Mouse (Mus musculus): ENCODE results near the gene Bri3bp. TPM values are rescaled to one million over a fixed set of nuclear protein-coding genes. Genes with fewer than 3 reads are reported as not detected.

The Bri3bp gene
- polyA plus RNA-seq, 1 experiment from 2014 or later = 12.8 TPM

DNA sequence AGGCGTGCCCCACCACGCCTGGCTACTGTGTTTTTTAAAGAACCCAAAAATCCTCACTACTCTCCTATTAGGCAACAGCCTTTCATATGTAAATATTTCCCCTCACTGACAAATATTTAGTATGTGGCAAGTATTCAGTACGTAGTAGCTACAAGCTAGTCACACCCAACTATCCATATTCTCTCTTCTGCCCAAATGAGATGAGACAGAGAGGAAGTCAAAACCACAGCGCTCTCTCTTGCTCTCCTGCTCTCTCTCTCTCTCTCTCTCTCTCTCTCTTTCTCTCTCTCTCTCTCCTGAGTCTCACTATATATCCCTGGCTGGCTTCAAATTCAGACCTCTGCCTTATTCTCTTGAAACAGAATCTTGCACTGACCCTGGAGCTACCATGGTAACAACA is 3.2 kb downstream of the Bri3bp start:
- DNase-seq (ENCODE audit: low spot score) (peak; percentile 25), ATAC-seq (no peak)
- WGBS = 70% methylated on average over 4 of the region's 4 CpGs
- no peak overlapping the region for H3K4me2 ChIP-seq (replicated peaks; ENCODE audit: low read depth, low read length)
- no peaks in the 10 kb centered on the region for H3K27me3 ChIP-seq (replicated peaks; ENCODE audit: insufficient read depth, low read length)
- peaks cover 5% of the 10 kb centered on the region; the same call in 1 of the 2 replicates for H3K4me1 ChIP-seq (ENCODE audit: insufficient read depth, low read depth, low read length)
- TF ChIP-seq EP300 (IDR thresholded peaks at IDR 0.05) (no peak), CTCF (IDR thresholded peaks at IDR 0.05) (no peak)
- no peaks in the 10 kb centered on the region for H3K9me3 ChIP-seq (ENCODE audit: low read length)
- no peak overlapping the region for H3K9ac ChIP-seq (replicated peaks; ENCODE audit: low read depth)
- no peaks in the 10 kb centered on the region for H3K36me3 ChIP-seq (ENCODE audit: insufficient read depth, low read length)
- H3K4me3 ChIP-seq (ENCODE audit: low read depth, low read length) = no peak overlapping the region
- H3K27ac ChIP-seq (ENCODE audit: low read length) = no peak overlapping the region

DNA sequence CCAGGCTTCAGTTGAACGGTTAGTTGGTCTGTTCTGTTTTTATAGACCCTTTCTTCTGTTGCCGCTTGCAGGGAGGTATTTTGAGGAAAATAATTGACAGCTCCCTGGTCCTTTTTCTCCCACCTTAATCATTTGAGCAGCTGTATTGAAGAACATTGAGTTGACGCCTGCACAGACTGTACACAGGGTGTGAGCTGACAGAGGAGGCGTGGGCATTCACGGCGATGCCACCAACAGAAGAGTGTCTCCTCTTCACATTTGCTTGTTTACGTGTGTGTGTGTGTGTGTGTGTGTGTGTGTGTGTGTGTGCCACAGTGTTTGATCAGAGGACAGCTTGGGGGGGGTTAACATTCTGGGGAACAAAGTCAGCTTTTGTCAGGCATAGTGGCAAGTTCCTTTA is 5.0 kb downstream of the Bri3bp start:
- TF ChIP-seq CTCF (IDR thresholded peaks at IDR 0.05) (no peak), EP300 (IDR thresholded peaks at IDR 0.05) (no peak)
- Histone ChIP-seq H3K9ac (replicated peaks; ENCODE audit: low read depth) (no peak overlapping the region), H3K27me3 (replicated peaks; ENCODE audit: insufficient read depth, low read length) (no peaks in the 10 kb centered on the region), H3K36me3 (ENCODE audit: insufficient read depth, low read length) (no peaks in the 10 kb centered on the region), H3K4me2 (replicated peaks; ENCODE audit: low read depth, low read length) (no peak overlapping the region), H3K4me1 (ENCODE audit: insufficient read depth, low read depth, low read length) (peaks cover 5% of the 10 kb centered on the region; the same call in 1 of the 2 replicates), H3K9me3 (ENCODE audit: low read length) (no peaks in the 10 kb centered on the region), H3K27ac (ENCODE audit: low read length) (no peak overlapping the region), H3K4me3 (ENCODE audit: low read depth, low read length) (no peak overlapping the region)
- WGBS = 83% methylated on average over 7 of the region's 7 CpGs
- ATAC-seq (no peak), DNase-seq (ENCODE audit: low spot score) (no peak)

DNA sequence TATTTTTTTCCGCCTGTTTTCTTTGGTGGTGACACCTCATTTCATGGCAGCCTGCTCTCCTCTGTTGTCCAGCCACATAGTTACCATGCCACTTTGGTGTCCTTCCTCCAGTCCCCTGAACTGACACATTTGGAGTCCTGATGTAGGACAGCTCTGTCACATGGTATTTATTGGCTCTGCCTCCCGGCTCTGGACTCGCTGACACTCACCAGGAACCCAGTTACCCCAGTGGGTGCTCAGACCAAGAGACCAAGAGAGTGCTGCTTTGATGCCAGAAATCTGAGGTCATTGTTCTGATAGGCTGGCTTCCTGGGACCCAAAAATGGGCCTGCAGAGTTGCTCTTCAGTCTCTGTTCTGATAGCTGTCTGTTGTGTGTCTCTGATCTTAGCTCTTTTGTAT is 6.7 kb downstream of the Bri3bp start:
- no peak overlapping the region for H3K27ac ChIP-seq (ENCODE audit: low read length)
- no peak overlapping the region for H3K9ac ChIP-seq (replicated peaks; ENCODE audit: low read depth)
- WGBS = 78% methylated on average over 3 of the region's 3 CpGs
- H3K27me3 ChIP-seq (replicated peaks; ENCODE audit: insufficient read depth, low read length) = no peaks in the 10 kb centered on the region
- ATAC-seq (no peak), DNase-seq (ENCODE audit: low spot score) (no peak)
- H3K4me1 ChIP-seq (ENCODE audit: insufficient read depth, low read depth, low read length) = no peaks in the 10 kb centered on the region
- no peak overlapping the region for H3K4me3 ChIP-seq (ENCODE audit: low read depth, low read length)
- TF ChIP-seq EP300 (IDR thresholded peaks at IDR 0.05) (no peak), CTCF (IDR thresholded peaks at IDR 0.05) (no peak)
- no peaks in the 10 kb centered on the region for H3K9me3 ChIP-seq (ENCODE audit: low read length)
- no peaks in the 10 kb centered on the region for H3K36me3 ChIP-seq (ENCODE audit: insufficient read depth, low read length)
- no peak overlapping the region for H3K4me2 ChIP-seq (replicated peaks; ENCODE audit: low read depth, low read length)

DNA sequence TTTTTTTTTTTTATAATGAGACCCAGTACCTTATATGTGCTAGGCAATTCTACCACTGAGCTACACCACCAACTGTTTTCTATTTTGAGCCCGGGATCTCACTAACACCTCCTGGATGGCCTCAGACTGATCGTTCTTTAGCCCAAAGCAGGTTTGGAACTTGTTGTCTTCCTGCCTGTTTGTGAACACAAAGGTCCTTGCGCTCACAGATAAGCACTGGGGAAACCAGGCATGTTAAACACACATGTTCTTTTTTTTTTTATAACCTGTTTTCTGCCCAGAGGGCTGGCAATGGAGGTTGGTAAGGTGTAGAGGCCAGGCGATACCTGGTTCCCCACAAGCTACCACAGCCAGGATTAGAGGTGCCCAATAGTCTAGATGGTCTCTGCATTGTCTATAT is 7.3 kb downstream of the Bri3bp start:
- 89% methylated on average over 4 of the region's 4 CpGs for WGBS
- no peak for ATAC-seq

DNA sequence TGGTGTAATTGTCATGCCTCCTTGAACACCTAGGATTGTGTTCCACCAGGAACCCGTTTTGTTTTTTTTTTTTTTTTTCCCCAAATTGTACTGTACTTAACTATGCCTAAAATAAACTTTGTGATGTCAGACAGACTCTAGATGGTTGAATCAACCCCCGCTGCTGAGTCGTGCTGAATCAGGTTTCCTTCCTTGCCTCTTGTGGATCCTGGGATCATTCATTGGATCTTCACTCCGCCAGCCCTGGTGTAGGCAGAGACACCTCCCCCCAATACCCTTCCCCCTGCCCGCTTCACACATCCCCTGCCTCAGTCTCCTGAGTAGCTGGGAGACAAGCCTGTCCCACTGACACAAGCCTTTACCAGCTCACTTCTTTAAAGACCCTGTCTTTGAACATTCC is 7.9 kb downstream of the Bri3bp start:
- H3K4me3 ChIP-seq (ENCODE audit: low read depth, low read length) = no peak overlapping the region
- H3K4me1 ChIP-seq (ENCODE audit: insufficient read depth, low read depth, low read length) = no peaks in the 10 kb centered on the region
- no peaks in the 10 kb centered on the region for H3K36me3 ChIP-seq (ENCODE audit: insufficient read depth, low read length)
- ATAC-seq = no peak
- 69% methylated on average over 5 of the region's 5 CpGs for WGBS
- no peaks in the 10 kb centered on the region for H3K27me3 ChIP-seq (replicated peaks; ENCODE audit: insufficient read depth, low read length)
- H3K9ac ChIP-seq (replicated peaks; ENCODE audit: low read depth) = no peak overlapping the region
- DNase-seq (ENCODE audit: low spot score) = no peak
- TF ChIP-seq CTCF (IDR thresholded peaks at IDR 0.05) (no peak), EP300 (IDR thresholded peaks at IDR 0.05) (no peak)
- no peaks in the 10 kb centered on the region for H3K9me3 ChIP-seq (ENCODE audit: low read length)
- H3K4me2 ChIP-seq (replicated peaks; ENCODE audit: low read depth, low read length) = no peak overlapping the region
- H3K27ac ChIP-seq (ENCODE audit: low read length) = no peak overlapping the region

More for the DNA sequence above, 7.3 kb downstream of the Bri3bp start:
- H3K27me3 ChIP-seq (replicated peaks; ENCODE audit: insufficient read depth, low read length) = no peaks in the 10 kb centered on the region
- H3K4me1 ChIP-seq (ENCODE audit: insufficient read depth, low read depth, low read length) = no peaks in the 10 kb centered on the region
- no peaks in the 10 kb centered on the region for H3K36me3 ChIP-seq (ENCODE audit: insufficient read depth, low read length)
- H3K9me3 ChIP-seq (ENCODE audit: low read length) = no peaks in the 10 kb centered on the region
- no peak for TF ChIP-seq CTCF (IDR thresholded peaks at IDR 0.05)
- no peak for TF ChIP-seq EP300 (IDR thresholded peaks at IDR 0.05)
- no peak overlapping the region for H3K4me2 ChIP-seq (replicated peaks; ENCODE audit: low read depth, low read length)
- H3K4me3 ChIP-seq (ENCODE audit: low read depth, low read length) = no peak overlapping the region
- H3K27ac ChIP-seq (ENCODE audit: low read length) = no peak overlapping the region
- no peak overlapping the region for H3K9ac ChIP-seq (replicated peaks; ENCODE audit: low read depth)
- no peak for DNase-seq (ENCODE audit: low spot score)

DNA sequence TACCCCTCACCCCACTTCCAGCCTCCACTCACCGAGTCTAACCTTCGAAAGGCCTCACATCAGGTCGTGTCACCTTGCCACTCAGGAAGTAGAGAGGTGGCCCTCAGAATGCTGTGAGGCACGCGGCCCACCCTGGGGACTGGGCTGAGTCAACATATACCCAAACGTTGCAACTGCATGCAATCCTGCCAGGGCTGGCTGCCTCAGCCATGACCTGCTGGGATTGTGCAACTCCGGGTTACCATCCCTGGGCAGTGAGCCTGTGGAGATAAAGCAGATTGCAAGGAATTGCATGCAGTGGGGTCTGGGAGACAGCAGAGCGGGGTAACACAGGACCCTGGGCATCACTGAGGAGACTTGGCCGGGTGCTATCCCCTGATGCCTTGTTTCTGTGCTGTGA is 11.2 kb downstream of the Bri3bp start:
- H3K36me3 ChIP-seq (ENCODE audit: insufficient read depth, low read length) = no peaks in the 10 kb centered on the region
- H3K9ac ChIP-seq (replicated peaks; ENCODE audit: low read depth) = no peak overlapping the region
- TF ChIP-seq EP300 (IDR thresholded peaks at IDR 0.05) = no peak
- no peak for TF ChIP-seq CTCF (IDR thresholded peaks at IDR 0.05)
- no peak overlapping the region for H3K27ac ChIP-seq (ENCODE audit: low read length)
- no peaks in the 10 kb centered on the region for H3K9me3 ChIP-seq (ENCODE audit: low read length)
- H3K27me3 ChIP-seq (replicated peaks; ENCODE audit: insufficient read depth, low read length) = no peaks in the 10 kb centered on the region
- H3K4me2 ChIP-seq (replicated peaks; ENCODE audit: low read depth, low read length) = no peak overlapping the region
- no peak for DNase-seq (ENCODE audit: low spot score)
- no peak for ATAC-seq
- H3K4me3 ChIP-seq (ENCODE audit: low read depth, low read length) = no peak overlapping the region
- 82% methylated on average over 9 of the region's 9 CpGs for WGBS
- no peaks in the 10 kb centered on the region for H3K4me1 ChIP-seq (ENCODE audit: insufficient read depth, low read depth, low read length)

DNA sequence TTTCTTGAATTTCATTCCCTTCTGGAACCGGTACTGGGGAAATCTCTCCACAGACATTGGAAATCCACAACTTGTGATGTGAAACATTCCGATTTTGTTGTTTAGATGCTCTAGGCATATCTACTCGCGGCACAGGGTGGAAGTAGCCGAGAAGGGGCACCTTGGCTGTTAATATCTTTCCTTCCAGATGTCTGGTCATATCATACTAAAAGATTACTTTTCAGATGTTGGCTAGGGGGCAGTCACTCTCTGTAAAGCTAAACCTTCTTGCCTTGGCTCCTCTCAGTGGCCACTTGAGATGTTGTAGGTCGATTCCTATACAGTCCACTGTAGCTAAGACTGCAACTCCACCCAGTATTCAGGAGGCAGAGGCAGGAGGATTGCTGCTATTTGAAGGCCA is 14.7 kb downstream of the Bri3bp start:
- 87% methylated on average over 6 of the region's 6 CpGs for WGBS
- Histone ChIP-seq H3K9ac (replicated peaks; ENCODE audit: low read depth) (no peak overlapping the region), H3K27me3 (replicated peaks; ENCODE audit: insufficient read depth, low read length) (no peaks in the 10 kb centered on the region), H3K4me2 (replicated peaks; ENCODE audit: low read depth, low read length) (no peak overlapping the region), H3K36me3 (ENCODE audit: insufficient read depth, low read length) (no peaks in the 10 kb centered on the region), H3K4me1 (ENCODE audit: insufficient read depth, low read depth, low read length) (no peaks in the 10 kb centered on the region), H3K9me3 (ENCODE audit: low read length) (no peaks in the 10 kb centered on the region), H3K27ac (ENCODE audit: low read length) (no peak overlapping the region), H3K4me3 (ENCODE audit: low read depth, low read length) (no peak overlapping the region)
- no peak for DNase-seq (ENCODE audit: low spot score)
- no peak for TF ChIP-seq EP300 (IDR thresholded peaks at IDR 0.05)
- no peak for TF ChIP-seq CTCF (IDR thresholded peaks at IDR 0.05)
- ATAC-seq = no peak

Measured in lung, postnatal 0 days (tissue).